Mouse (Mus musculus) stomach, embryonic 14.5 days (tissue): Measurements from ENCODE around the gene Gm9821. TPM values are rescaled to one million over a fixed set of nuclear protein-coding genes. Genes with fewer than 3 reads are reported as not detected.

Experiments used
- ATAC-seq: fragments of 200-750 bp; cut with Nextera tagmentation; 2 replicates; pipeline ENCODE4 v1.8.0; 2017; ENCODE audit warnings: low read depth, moderate TSS enrichment; ENCODE audit not compliant: insufficient number of reproducible peaks, insufficient read depth, low FRiP score
- H3K27ac ChIP-seq: fragments of 300-500 bp; sonication (generic); 2 replicates; pipeline ENCODE4 v1.5.1; 2014; ENCODE audit warnings: mild to moderate bottlenecking, low read length, moderate library complexity, mixed read lengths
- H3K27me3 ChIP-seq: fragments of 300-500 bp; sonication (generic); 2 replicates; pipeline ENCODE4 v1.6.1; 2014; ENCODE audit warnings: low read length, control low read depth, mixed read lengths; ENCODE audit not compliant: control insufficient read depth, insufficient read depth
- H3K36me3 ChIP-seq: fragments of 300-500 bp; sonication (generic); 2 replicates; pipeline ENCODE4 v1.6.1; 2014; ENCODE audit warnings: mild to moderate bottlenecking, control low read depth, low read length, moderate library complexity, mixed read lengths; ENCODE audit not compliant: control insufficient read depth, insufficient read depth
- H3K4me1 ChIP-seq: fragments of 300-500 bp; sonication (generic); 2 replicates; pipeline ENCODE4 v1.6.1; 2014; ENCODE audit warnings: low read length, control low read depth, mixed read lengths; ENCODE audit not compliant: control insufficient read depth, insufficient read depth
- H3K4me2 ChIP-seq: fragments of 300-500 bp; sonication (generic); replicated peaks from 2 replicates; pipeline ENCODE4 v1.6.1; 2014; ENCODE audit warnings: low read depth, low read length, control low read depth
- H3K4me3 ChIP-seq: fragments of 300-500 bp; sonication (generic); 2 replicates; pipeline ENCODE4 v1.5.1; 2014; ENCODE audit warnings: low read depth, low read length, control low read depth
- H3K9ac ChIP-seq: fragments of 300-500 bp; sonication (generic); replicated peaks from 2 replicates; pipeline ENCODE4 v1.6.1; 2014; ENCODE audit warnings: low read depth, mild to moderate bottlenecking, control low read depth, low read length, moderate library complexity, mixed read lengths
- H3K9me3 ChIP-seq: fragments of 300-500 bp; sonication (generic); 2 replicates; pipeline ENCODE4 v1.6.1; 2016; ENCODE audit warnings: low read depth, low read length, control low read depth; ENCODE audit not compliant: control insufficient read depth
- WGBS: fragments of 180-500 bp; shearing (Covaris S2); extraction: QIAGEN DNeasy Blood & Tissue Kit; methylation state at CpG from one replicate; pipeline ENCODE4 v1.1.7; 2014; 5-methylcytosine and 5-hydroxymethylcytosine counted together
- polyA plus RNA-seq: library from polyadenylated mRNA; unstranded; fragments of >200 nt; fragmentation: Nextera tagmentation; extraction: Ambion mirVana; gene quantifications from 2 replicates; pipeline ENCODE4 v1.2.1, GENCODE M21; 2014

Gm9821 gene
- polyA plus RNA-seq, 1 experiment from 2014 or later = 1.4 TPM

- peak overlapping the region; percentile 58; the same call in 1 of the 2 replicates for H3K27ac ChIP-seq
- peak overlapping the region; percentile 27 for H3K4me3 ChIP-seq
- peak overlapping the region; percentile 11; the same call in 1 of the 2 replicates for H3K9ac ChIP-seq
- H3K9me3 ChIP-seq = no peaks in the 10 kb centered on the region
- H3K4me2 ChIP-seq = peak overlapping the region; percentile 97
- ATAC-seq = no peak
- WGBS = 13% methylated on average over 20 of the region's 20 CpGs
- no peaks in the 10 kb centered on the region for H3K27me3 ChIP-seq
- peaks cover 27% of the 10 kb centered on the region for H3K4me1 ChIP-seq
- no peaks in the 10 kb centered on the region for H3K36me3 ChIP-seq
These were observed 19.9 kb downstream of the Gm9821 start for GRCm38 (mm10) chr2:91965417-91965816.

DNA sequence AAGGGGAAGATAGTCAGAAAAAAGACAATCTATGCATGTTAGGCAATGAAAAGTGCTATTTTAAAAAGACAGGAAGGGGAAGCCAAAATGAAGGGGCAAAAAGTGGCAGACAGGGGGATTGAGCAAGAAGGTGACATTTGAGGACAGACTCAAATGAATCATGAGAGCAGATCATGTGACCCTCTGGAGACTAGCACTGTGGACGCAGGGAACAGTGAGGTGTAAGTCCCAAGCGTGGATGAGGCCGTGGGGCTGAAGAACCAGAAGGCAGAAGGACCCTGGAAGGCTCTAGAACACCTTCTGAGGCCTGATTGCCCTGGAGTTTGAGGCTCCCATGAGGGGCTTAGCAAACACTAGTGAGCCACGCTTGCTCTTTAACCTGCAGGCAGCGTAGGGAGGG is 20.9 kb downstream of the Gm9821 start:
- H3K27me3 ChIP-seq = no peaks in the 10 kb centered on the region
- no peaks in the 10 kb centered on the region for H3K9me3 ChIP-seq
- WGBS = 87% methylated on average over 5 of the region's 5 CpGs
- no peak overlapping the region for H3K4me3 ChIP-seq
- H3K27ac ChIP-seq = no peak overlapping the region
- no peak for ATAC-seq
- H3K4me1 ChIP-seq = peaks cover 28% of the 10 kb centered on the region
- no peak overlapping the region for H3K9ac ChIP-seq
- no peak overlapping the region for H3K4me2 ChIP-seq
- H3K36me3 ChIP-seq = no peaks in the 10 kb centered on the region

- no peak overlapping the region for H3K4me3 ChIP-seq
- ATAC-seq = no peak
- H3K4me1 ChIP-seq = peaks cover 19% of the 10 kb centered on the region
- no peaks in the 10 kb centered on the region for H3K27me3 ChIP-seq
- peak overlapping the region; percentile 72 for H3K27ac ChIP-seq
- 53% methylated on average over 11 of the region's 11 CpGs for WGBS
- no peaks in the 10 kb centered on the region for H3K36me3 ChIP-seq
- H3K9me3 ChIP-seq = no peaks in the 10 kb centered on the region
- H3K9ac ChIP-seq = no peak overlapping the region; the same call in 1 of the 2 replicates
- H3K4me2 ChIP-seq = no peak overlapping the region
These were observed 22.5 kb downstream of the Gm9821 start for GRCm38 (mm10) chr2:91967962-91968361.

DNA sequence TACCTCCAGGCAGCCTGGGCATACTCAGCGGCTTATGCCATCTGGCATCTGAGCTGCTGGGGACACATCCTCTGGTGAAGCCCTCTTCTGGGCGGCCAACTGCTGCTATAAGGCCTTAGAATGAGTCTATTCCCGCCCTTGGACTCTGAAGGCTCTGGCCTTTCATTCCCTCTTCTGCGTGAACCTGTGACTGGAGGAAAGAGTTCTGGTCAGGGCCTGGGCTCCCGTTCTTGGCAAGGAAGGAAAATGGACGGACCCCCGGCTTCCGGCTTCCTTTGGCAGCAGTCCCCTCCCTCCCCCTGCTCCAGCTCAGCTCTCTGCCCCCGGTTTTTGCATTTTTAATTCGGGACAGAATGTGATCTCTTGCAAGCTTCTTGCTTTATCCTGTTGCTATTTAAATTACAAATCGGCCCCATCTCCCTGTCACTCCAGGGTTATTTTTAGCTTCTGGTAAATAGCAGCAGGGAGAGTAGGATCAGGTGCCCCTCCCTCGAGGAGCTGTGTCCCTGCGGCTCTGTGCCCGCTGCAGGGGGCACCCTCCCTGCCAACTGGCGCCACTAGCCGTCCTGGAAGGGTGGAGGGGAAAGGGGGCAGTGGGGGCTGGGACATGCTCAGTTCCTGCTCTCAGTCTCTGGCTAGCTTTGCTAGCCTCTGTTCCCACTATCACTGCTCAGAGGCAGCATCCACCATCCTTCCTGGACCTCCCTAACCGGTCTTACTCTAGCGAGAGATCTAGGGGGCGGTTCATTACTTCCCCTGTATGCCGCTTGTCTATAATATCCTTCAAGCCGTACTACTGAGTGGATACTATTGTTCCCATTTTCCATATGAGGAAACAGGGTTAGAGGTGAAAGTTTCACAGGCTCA is 26.0 kb downstream of the Gm9821 start:
- Histone ChIP-seq H3K4me2 (peak overlapping the region; percentile 10), H3K4me1 (peaks cover 10% of the 10 kb centered on the region), H3K27me3 (peaks cover 11% of the 10 kb centered on the region; the same call in 1 of the 2 replicates), H3K4me3 (no peak overlapping the region), H3K27ac (peak overlapping the region; percentile 67), H3K36me3 (no peaks in the 10 kb centered on the region), H3K9me3 (no peaks in the 10 kb centered on the region), H3K9ac (no peak overlapping the region; the same call in 1 of the 2 replicates)
- WGBS = 28% methylated on average over 21 of the region's 21 CpGs
- no peak for ATAC-seq

DNA sequence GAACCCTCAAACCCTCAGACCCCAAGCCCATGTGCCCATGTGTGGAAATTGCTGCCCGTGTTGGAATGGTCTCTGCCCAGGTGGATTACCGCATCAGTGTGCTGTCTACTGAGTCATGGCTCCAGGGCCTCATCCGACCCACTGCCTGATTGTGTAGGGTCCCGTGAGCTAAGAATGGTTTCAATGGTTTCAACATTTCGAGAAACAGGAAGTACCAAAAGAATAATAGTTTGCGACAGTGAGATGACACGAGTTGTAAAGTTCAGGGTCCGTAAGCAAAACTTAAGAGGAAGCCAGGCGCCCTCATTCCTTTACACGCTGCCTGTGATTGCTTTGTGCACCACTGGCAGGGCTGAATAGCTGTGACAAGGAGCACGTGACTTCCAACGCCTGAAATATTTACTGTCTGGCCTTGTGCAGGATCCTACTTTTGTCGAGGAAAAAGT is 26.6 kb downstream of the Gm9821 start:
- 33% methylated on average over 13 of the region's 13 CpGs for WGBS
- Histone ChIP-seq H3K9me3 (no peaks in the 10 kb centered on the region), H3K36me3 (no peaks in the 10 kb centered on the region), H3K27me3 (peaks cover 11% of the 10 kb centered on the region; the same call in 1 of the 2 replicates), H3K4me3 (no peak overlapping the region), H3K9ac (no peak overlapping the region), H3K4me1 (peaks cover 10% of the 10 kb centered on the region), H3K4me2 (peak overlapping the region; percentile 10), H3K27ac (peak overlapping the region; percentile 30; the same call in 1 of the 2 replicates)
- no peak for ATAC-seq

DNA sequence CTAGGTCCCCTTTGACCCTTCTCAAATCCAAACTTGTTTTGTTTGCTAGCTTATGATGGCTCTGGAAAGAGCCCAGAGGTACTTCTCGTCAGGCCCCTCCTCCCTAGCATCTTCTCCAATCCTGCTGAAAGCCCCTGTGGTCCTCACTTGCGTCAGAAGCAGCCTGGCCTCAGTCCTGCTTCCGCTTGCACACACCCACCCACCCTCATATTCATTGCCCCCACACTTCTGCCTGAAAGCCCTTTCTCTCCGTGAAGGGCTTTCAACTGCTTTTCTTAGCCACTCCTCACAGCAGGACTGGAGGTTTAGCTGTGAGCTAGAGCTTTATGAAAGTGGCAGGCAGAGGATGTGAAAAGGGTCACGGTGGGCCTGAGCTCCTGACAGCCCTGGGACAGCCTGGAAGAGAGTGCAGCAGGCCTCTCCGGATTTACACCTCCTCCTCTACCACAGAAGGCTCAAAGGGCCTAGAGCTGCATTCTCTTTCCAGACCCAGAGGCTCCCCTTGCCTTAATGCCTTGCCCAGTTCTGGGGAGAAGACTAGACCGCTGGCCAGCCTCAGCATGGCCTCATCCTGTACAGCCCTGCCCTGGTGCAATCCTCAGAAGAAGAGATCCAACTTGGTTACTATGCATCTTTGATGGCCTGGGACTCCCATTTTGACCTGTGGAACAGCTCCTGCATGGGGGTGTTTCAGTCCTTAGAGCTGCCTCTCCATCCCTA is 28.1 kb downstream of the Gm9821 start:
- Histone ChIP-seq H3K9me3 (no peaks in the 10 kb centered on the region), H3K4me2 (no peak overlapping the region), H3K27me3 (peaks cover 11% of the 10 kb centered on the region; the same call in 1 of the 2 replicates), H3K27ac (no peak overlapping the region), H3K36me3 (no peaks in the 10 kb centered on the region), H3K9ac (no peak overlapping the region), H3K4me3 (no peak overlapping the region), H3K4me1 (peaks cover 19% of the 10 kb centered on the region)
- 50% methylated on average over 7 of the region's 7 CpGs for WGBS
- no peak for ATAC-seq

DNA sequence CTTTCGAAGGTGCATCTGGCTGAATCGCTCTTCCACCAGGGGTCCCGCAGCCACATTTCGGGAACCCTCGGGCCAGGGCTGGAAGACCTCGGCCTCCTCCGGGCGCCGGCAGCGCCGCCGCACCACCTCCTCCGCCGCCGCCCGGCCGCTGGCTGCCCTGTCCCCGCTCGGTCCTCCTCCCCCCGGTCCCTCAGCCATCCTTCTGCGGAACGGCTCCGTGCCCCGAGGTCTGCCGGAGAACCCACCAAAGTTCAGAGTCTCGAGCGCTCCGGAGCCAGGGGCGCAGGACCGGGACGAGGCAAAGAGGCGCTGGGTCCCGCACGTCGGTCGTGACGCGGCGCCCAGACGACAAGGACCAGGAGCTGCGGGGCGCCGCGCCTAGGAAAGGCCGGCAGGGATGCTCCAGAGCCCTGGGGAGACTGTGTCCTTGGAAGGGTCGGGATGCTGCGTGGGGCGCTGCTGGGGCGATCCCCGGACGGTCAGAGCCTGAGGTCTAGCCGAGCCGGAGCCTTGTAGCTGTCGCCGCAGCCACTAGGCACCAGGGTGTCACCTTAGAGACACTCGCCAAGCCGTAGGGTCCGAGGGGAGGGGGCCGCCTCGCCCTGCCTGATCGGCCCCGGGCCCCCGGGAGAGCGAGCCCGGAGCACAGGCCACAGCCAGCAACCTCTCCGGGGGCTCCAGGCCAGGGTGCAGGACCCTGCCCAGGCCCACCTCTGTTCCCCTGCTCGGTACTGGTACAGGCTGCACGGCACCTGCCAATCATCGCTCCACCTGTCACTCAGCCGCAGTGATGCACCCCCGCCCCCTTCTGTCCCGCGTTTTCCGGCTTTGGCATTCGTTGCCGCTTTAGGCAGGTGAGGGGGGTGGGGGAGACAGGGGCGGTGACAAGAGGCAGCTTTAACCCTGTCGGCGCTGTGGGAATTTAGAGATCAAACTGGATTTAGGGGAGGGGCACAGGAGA is 30.4 kb downstream of the Gm9821 start, which contains the start of gene Dgkz:
Dgkz (minus strand) TSS at position 284 of the 961 bp plus-strand sequence.
- 2% methylated on average over 73 of the region's 79 CpGs for WGBS
- no peaks in the 10 kb centered on the region for H3K9me3 ChIP-seq
- ATAC-seq = 0 out of 2 replicates have a peak, but pooled peaks have one; percentile 25
- peaks cover 11% of the 10 kb centered on the region; the same call in 1 of the 2 replicates for H3K27me3 ChIP-seq
- H3K9ac ChIP-seq = no peak within 1 kb of the TSS; the same call in 1 of the 2 replicates
- H3K4me2 ChIP-seq = peak within 1 kb of the TSS; percentile 67
- H3K4me1 ChIP-seq = peaks cover 31% of the 10 kb centered on the region
- H3K4me3 ChIP-seq = peak within 1 kb of the TSS; percentile 30
- H3K36me3 ChIP-seq = no peaks in the 10 kb centered on the region
- H3K27ac ChIP-seq = no peak within 1 kb of the TSS
